Mouse (Mus musculus) midbrain, embryonic 11.5 days (tissue): ENCODE measurements around the gene Cbarp. TPM values are rescaled to one million over a fixed set of nuclear protein-coding genes. Genes with fewer than 3 reads are reported as not detected.

ENCODE experiments used
- ATAC-seq: fragments of 200-750 bp; cut with Nextera tagmentation; 2 replicates; pipeline ENCODE4 v1.8.0; 2017; ENCODE audit warnings: moderate TSS enrichment, moderate library complexity; ENCODE audit not compliant: low FRiP score
- DNase-seq: peaks from one replicate; pipeline ENCODE4 v3.0.0; 2015; ENCODE audit warnings: low spot score; ENCODE audit errors: missing footprints
- H3K27ac ChIP-seq: fragments of 300-500 bp; sonication (generic); 2 replicates; pipeline ENCODE4 v1.5.1; 2014; ENCODE audit warnings: low read depth, low read length
- H3K27me3 ChIP-seq: fragments of 300-500 bp; sonication (generic); 2 replicates; pipeline ENCODE4 v1.6.1; 2014; ENCODE audit warnings: mild to moderate bottlenecking, low read length, moderate library complexity, mixed read lengths; ENCODE audit not compliant: control insufficient read depth, insufficient read depth
- H3K36me3 ChIP-seq: fragments of 300-500 bp; sonication (generic); 2 replicates; pipeline ENCODE4 v1.6.1; 2014; ENCODE audit warnings: mild to moderate bottlenecking, low read length, moderate library complexity, mixed read lengths; ENCODE audit not compliant: control insufficient read depth, insufficient read depth
- H3K4me1 ChIP-seq: fragments of 300-500 bp; sonication (generic); 2 replicates; pipeline ENCODE4 v1.6.1; 2014; ENCODE audit warnings: low read length; ENCODE audit not compliant: control insufficient read depth, insufficient read depth
- H3K4me2 ChIP-seq: fragments of 300-500 bp; sonication (generic); 2 replicates; pipeline ENCODE4 v1.6.1; 2014; ENCODE audit warnings: mild to moderate bottlenecking, moderate library complexity
- H3K4me3 ChIP-seq: fragments of 300-500 bp; sonication (generic); 2 replicates; pipeline ENCODE4 v1.5.1; 2014; ENCODE audit warnings: low read depth, low read length
- H3K9ac ChIP-seq: fragments of 300-500 bp; sonication (generic); 2 replicates; pipeline ENCODE4 v1.6.1; 2014; ENCODE audit warnings: low read length
- H3K9me3 ChIP-seq: fragments of 300-500 bp; sonication (generic); 2 replicates; pipeline ENCODE4 v1.6.1; 2016; ENCODE audit warnings: low read length; ENCODE audit not compliant: control insufficient read depth
- WGBS: fragments of 180-500 bp; shearing (Covaris S2); extraction: QIAGEN DNeasy Blood & Tissue Kit; methylation state at CpG from one replicate; pipeline ENCODE4 v1.1.7; 2014; 5-methylcytosine and 5-hydroxymethylcytosine counted together
- polyA plus RNA-seq: library from polyadenylated mRNA; unstranded; fragments of >200 nt; fragmentation: Nextera tagmentation; extraction: Ambion mirVana; gene quantifications from 2 replicates; pipeline ENCODE4 v1.2.1, GENCODE M21; 2014

Cbarp gene
- polyA plus RNA-seq, 1 experiment from 2014 or later = 11.8 TPM

DNA sequence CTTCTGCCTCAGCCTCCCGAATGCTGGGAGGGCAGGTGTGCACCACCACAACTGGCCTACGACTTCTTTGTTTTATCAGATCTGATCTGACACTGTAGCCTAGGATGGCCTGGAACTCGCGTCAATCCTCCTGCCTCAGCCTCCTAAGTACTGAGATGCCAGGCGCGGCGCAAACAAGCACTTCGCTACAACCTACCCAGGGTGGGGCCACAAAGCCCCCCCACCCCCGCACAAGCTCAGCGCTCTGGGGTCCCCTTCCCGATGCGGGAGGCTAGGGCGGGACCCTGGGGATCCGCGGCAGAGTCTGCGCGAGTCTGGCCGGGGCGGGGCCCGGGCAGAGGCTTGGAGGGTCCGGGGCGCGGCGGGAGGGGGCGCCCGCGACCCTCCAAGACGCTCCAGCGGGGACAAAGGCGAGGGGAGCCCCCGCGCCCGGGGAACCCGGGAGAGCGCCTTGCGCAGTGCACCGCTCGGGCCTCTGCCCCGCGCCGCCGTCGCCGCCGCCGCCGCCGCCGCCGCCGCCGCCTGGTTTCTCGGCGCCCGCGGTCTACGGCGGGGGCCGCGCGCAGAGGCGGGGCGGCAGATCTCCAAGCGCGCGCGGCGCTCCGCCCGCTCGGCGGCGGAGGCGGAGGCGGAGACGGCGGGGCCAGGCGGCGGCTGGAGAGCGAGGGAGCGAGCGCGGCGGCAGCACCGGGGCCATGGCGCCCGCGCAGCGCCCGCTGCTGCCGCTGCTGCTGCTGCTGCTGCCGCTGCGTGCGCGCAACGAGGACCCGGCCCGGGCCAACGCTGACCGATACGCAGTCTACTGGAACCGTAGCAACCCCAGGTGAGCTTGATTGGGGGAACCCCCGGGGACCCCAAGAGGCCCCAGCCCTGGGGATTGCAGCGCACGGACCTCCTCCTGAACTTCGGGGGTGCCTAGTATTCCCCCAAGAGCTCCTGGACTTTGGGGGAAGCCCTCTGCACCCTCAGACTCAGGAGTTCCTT is 38.7 kb upstream of the Cbarp start, which contains the start of gene Efna2:
Gene Efna2, plus strand, starts transcription at position 415 of the 984 bp plus-strand sequence.
- peaks cover 42% of the 10 kb centered on the region for H3K4me1 ChIP-seq
- peak within 1 kb of the TSS; percentile 74 for H3K27ac ChIP-seq
- peaks cover 4% of the 10 kb centered on the region; the same call in 1 of the 2 replicates for H3K36me3 ChIP-seq
- peak within 1 kb of the TSS; percentile 83 for H3K4me2 ChIP-seq
- no peaks in the 10 kb centered on the region for H3K9me3 ChIP-seq
- ATAC-seq (peak; percentile 83), DNase-seq (peak; percentile 96)
- no peaks in the 10 kb centered on the region; the same call in 1 of the 2 replicates for H3K27me3 ChIP-seq
- peak within 1 kb of the TSS; percentile 97 for H3K9ac ChIP-seq
- WGBS = 2% methylated on average over 63 of the region's 106 CpGs
- peak within 1 kb of the TSS; percentile 76 for H3K4me3 ChIP-seq

DNA sequence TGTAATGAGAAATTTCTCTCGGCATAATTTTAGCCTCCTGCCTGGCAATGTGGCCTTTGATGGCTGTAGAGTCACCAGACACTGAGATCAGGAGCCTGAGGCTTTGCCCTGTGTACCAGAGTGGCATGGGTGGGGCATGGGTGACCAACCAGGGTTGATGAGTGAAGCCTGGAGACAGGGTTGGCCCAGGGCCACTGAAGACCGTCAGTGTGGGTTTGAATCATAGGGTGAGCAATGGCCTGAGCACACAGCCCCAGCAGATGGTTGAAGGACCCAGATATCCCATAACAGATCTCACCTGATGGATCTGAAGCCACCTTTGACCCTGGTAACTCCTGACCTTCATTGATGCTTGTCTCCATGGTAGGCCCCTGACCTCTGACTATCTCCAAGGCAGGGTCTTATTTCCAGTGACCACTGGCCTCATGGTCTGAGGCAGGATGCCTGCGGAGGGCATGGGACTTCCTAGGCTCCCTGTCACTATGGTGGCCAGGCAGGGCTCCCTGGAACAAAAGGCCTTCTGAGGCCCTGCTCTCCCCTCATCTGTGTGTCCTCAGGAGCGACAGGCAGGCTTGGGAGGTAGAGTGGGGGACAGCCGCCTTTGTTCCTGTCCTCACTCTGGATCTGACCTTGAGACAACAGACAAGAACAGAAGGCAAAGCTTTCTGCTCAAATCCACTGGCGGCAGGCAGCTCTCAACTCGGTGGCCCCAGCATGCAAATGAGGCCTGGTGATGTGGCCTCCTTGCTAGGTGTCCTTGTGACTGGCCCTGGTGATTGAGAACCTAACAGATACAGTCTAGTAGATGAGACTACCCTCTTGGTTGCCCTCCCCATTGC is 37.0 kb upstream of the Cbarp start:
- Histone ChIP-seq H3K4me2 (0 out of 2 replicates have a peak overlapping the region, but pooled peaks have one; percentile 8), H3K27me3 (no peaks in the 10 kb centered on the region; the same call in 1 of the 2 replicates), H3K9me3 (no peaks in the 10 kb centered on the region), H3K9ac (peak overlapping the region; percentile 10), H3K36me3 (no peaks in the 10 kb centered on the region), H3K27ac (peak overlapping the region; percentile 10; the same call in 1 of the 2 replicates), H3K4me3 (no peak overlapping the region), H3K4me1 (peaks cover 45% of the 10 kb centered on the region)
- DNase-seq = no peak
- WGBS = 39% methylated on average over 7 of the region's 7 CpGs
- ATAC-seq = no peak

DNA sequence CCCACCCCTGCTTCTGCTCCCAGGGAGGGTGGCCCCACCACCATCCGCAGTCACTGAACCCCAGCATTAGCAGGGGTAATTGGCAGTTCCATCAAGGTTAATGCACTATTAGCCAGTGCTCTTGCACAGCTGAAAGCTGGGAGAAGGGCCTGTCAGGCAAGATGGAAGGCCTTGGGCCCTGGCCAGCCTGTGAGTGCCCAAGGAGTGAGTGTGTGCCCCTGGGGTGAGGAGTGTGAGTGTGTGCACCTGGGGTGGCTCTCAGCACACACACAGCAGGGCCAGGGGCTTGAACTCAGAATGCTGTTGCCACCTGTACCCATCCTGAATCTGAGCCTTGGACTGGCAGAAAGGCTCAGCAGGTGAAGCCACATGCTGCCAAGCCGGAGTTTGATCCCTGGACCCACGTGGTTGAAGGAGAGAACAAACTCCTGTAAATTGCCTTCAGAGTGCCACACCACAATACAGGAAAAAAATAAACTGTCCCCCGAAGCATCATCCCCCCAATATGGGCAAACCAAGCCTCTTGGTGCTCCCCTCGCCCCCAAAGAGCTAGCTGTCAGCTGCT is 35.7 kb upstream of the Cbarp start:
- 72% methylated on average over 5 of the region's 5 CpGs for whole genome bisulfite sequencing

DNA sequence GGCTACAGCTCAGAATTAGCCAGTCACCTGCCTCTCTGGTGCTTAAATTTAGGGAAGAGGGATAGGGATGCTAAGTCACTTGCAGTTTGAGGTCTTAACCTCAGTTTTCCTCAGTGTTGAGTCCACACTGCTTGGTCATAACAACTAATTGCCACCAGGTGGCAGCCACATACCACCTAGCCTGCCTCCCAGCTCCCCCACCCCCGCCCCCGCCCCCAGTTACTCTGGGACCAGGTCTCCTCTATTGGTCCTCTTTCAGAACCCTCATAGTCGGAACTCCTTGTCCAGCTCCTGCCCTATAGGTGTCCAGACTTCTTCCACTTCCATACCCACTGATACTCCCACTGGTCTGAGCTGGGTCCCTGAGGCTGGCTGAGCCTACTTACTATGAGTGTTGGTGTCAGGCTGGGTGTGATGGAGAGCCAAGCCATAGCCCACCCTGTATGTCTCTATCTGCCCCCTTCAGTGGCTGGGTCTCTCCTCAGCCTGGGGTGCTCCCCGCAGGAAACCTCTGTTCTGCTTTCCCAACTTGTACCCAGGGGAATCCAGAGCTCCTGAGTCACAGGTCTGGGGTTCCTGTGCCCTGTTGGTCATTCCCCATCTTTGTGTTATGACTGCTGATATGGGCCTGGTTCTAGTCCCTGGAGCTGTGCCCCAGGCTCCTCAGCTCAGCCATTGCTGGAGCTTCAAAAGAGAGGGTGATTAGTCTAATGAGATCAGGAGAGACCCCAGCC is 35.1 kb upstream of the Cbarp start:
- Histone ChIP-seq H3K4me3 (no peak overlapping the region), H3K4me2 (no peak overlapping the region), H3K9ac (no peak overlapping the region), H3K27ac (no peak overlapping the region), H3K27me3 (no peaks in the 10 kb centered on the region), H3K36me3 (peaks cover 13% of the 10 kb centered on the region), H3K4me1 (peaks cover 37% of the 10 kb centered on the region), H3K9me3 (no peaks in the 10 kb centered on the region)
- WGBS = 22% methylated on average over 4 of the region's 4 CpGs
- no peak for ATAC-seq
- peak; percentile 97 for DNase-seq

More for the DNA sequence above, 35.7 kb upstream of the Cbarp start:
- Histone ChIP-seq H3K27ac (no peak overlapping the region; the same call in 1 of the 2 replicates), H3K9ac (peak overlapping the region; percentile 33; the same call in 1 of the 2 replicates), H3K9me3 (no peaks in the 10 kb centered on the region), H3K4me3 (no peak overlapping the region), H3K27me3 (no peaks in the 10 kb centered on the region), H3K4me2 (no peak overlapping the region), H3K4me1 (peaks cover 44% of the 10 kb centered on the region), H3K36me3 (peaks cover 7% of the 10 kb centered on the region)
- ATAC-seq (no peak), DNase-seq (no peak)

DNA sequence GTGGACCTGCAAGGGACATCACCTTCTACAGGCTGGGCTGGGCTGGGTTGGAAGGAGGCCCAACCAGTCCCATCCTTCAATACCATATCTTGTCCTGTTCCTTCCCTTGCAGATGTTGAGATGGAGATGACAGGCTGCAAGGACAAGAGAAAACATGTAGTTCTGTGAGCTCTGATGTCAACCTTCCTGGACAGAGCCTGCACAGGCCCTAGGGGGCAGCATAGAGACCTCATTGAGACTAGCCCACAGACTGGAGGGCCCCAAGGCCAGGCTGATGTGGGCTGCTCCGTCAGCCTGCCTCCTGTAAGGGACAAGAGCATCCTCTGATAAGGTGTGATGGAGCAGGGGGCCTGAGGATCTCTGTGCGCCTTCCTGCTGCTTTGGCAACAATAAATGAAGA is 34.1 kb upstream of the Cbarp start:
- ATAC-seq (no peak), DNase-seq (peak; percentile 89)
- Histone ChIP-seq H3K9ac (no peak overlapping the region), H3K4me2 (no peak overlapping the region), H3K4me1 (peaks cover 30% of the 10 kb centered on the region), H3K27ac (no peak overlapping the region), H3K4me3 (no peak overlapping the region), H3K9me3 (no peaks in the 10 kb centered on the region), H3K36me3 (peaks cover 22% of the 10 kb centered on the region), H3K27me3 (no peaks in the 10 kb centered on the region)
- WGBS = 49% methylated on average over 2 of the region's 2 CpGs

DNA sequence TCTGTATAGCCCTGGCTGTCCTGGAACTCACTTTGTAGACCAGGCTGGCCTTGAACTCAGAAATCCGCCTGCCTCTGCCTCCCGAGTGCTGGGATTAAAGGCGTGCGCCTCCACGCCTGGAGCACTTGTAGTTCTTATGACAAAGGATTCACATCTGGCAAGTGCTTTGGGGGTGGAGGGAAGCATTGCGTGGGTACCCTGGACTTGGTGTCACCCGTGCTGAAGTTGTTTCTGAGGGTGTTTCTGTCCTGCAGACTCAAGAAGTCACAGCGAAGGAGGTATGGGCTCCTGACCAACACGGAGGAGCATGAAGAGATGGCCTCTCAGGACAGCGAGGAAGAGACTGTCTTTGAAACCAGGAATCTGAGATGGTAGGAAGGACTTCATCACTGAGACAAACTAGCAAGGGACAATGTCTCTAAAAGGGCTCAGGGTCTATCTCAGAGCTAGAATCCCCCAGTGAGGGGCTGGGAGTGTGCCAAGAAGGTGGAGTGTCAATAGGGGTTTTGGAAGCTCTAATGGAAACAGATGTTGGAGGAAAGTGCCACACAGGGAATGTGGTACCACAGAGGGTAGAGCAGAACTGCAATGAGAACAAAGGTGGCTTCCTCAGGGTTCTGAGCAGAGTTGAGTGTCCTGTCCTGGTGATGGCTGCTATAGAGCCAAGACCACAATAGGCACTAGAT is 33.5 kb upstream of the Cbarp start:
- Histone ChIP-seq H3K27me3 (no peaks in the 10 kb centered on the region), H3K9ac (no peak overlapping the region), H3K36me3 (peaks cover 22% of the 10 kb centered on the region), H3K27ac (no peak overlapping the region), H3K4me1 (peaks cover 33% of the 10 kb centered on the region), H3K4me3 (no peak overlapping the region), H3K4me2 (no peak overlapping the region), H3K9me3 (no peaks in the 10 kb centered on the region)
- DNase-seq = no peak
- WGBS = 88% methylated on average over 10 of the region's 10 CpGs
- no peak for ATAC-seq

DNA sequence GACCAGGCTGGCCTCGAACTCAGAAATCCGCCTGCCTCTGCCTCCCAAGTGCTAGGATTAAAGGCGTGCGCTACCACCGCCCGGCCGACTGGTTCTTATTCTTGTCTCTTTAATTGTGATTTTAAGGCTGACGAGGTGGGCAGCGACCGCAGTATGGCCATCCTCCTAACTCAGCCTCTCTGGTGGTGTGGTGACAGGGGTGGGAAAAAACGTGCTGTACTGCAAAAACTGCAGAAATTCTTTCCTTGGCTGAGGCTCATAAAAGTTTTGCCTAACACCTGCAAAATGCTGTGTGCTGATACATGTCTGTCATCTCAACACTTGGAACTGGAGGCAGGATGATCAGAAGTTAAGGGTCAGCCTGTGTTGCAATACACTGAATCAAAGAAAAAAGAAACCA is 32.7 kb upstream of the Cbarp start:
- H3K9ac ChIP-seq = peak overlapping the region; percentile 61
- H3K9me3 ChIP-seq = no peaks in the 10 kb centered on the region
- DNase-seq (peak; percentile 90), ATAC-seq (no peak)
- peaks cover 40% of the 10 kb centered on the region for H3K4me1 ChIP-seq
- WGBS = 14% methylated on average over 11 of the region's 11 CpGs
- H3K4me3 ChIP-seq = peak overlapping the region; percentile 49
- H3K27me3 ChIP-seq = no peaks in the 10 kb centered on the region
- H3K36me3 ChIP-seq = peaks cover 22% of the 10 kb centered on the region
- peak overlapping the region; percentile 65 for H3K4me2 ChIP-seq
- H3K27ac ChIP-seq = no peak overlapping the region
